Mouse (Mus musculus) heart, embryonic 11.5 days (tissue): ENCODE measurements around the gene Gm2001. TPM values are rescaled to one million over a fixed set of nuclear protein-coding genes. Genes with fewer than 3 reads are reported as not detected.
A peak's percentile ranks its signal among the peaks of the same experiment; 100 is the strongest.
"Not testable (repeated sequence)": the region's sequence is repeated elsewhere in the genome, so short reads cannot be mapped to it uniquely, and the experiment has no call there.

Experiments used
- ATAC-seq: fragments of 200-750 bp; cut with Nextera tagmentation; replicated peaks from 2 replicates; pipeline ENCODE4 v1.8.0; 2017; ENCODE audit warnings: moderate library complexity; ENCODE audit not compliant: insufficient number of reproducible peaks, low FRiP score, low TSS enrichment
- H3K27ac ChIP-seq: fragments of 300-500 bp; sonication (generic); 2 replicates; pipeline ENCODE4 v1.5.1; 2014; ENCODE audit warnings: mild to moderate bottlenecking, low read depth, low read length
- H3K27me3 ChIP-seq: fragments of 300-500 bp; sonication (generic); 2 replicates; pipeline ENCODE4 v1.6.1; 2014; ENCODE audit warnings: mild to moderate bottlenecking, low read length, mixed read lengths; ENCODE audit not compliant: control insufficient read depth, insufficient read depth
- H3K36me3 ChIP-seq: fragments of 300-500 bp; sonication (generic); 2 replicates; pipeline ENCODE4 v1.6.1; 2014; ENCODE audit warnings: mild to moderate bottlenecking, low read length, moderate library complexity, mixed read lengths; ENCODE audit not compliant: control insufficient read depth, insufficient read depth
- H3K4me1 ChIP-seq: fragments of 300-500 bp; sonication (generic); 2 replicates; pipeline ENCODE4 v1.6.1; 2014; ENCODE audit warnings: low read length; ENCODE audit not compliant: control insufficient read depth, insufficient read depth
- H3K4me2 ChIP-seq: fragments of 300-500 bp; sonication (generic); 2 replicates; pipeline ENCODE4 v1.6.1; 2014; ENCODE audit warnings: mild to moderate bottlenecking, moderate library complexity
- H3K4me3 ChIP-seq: fragments of 300-500 bp; sonication (generic); 2 replicates; pipeline ENCODE4 v1.5.1; 2014; ENCODE audit warnings: low read depth, low read length
- H3K9ac ChIP-seq: fragments of 300-500 bp; sonication (generic); 2 replicates; pipeline ENCODE4 v1.6.1; 2014; ENCODE audit warnings: mild to moderate bottlenecking, low read depth, low read length, moderate library complexity
- H3K9me3 ChIP-seq: fragments of 300-500 bp; sonication (generic); replicated peaks from 2 replicates; pipeline ENCODE4 v1.6.1; 2016; ENCODE audit warnings: low read length; ENCODE audit not compliant: control insufficient read depth
- WGBS: fragments of 180-500 bp; shearing (Covaris S2); extraction: QIAGEN DNeasy Blood & Tissue Kit; methylation state at CpG from one replicate; pipeline ENCODE4 v1.1.7; 2014; ENCODE audit not compliant: insufficient replicate concordance; 5-methylcytosine and 5-hydroxymethylcytosine counted together
- polyA plus RNA-seq: library from polyadenylated mRNA; unstranded; fragments of >200 nt; fragmentation: Nextera tagmentation; extraction: Ambion mirVana; gene quantifications from 2 replicates; pipeline ENCODE4 v1.2.1, GENCODE M21; 2014

Gene Gm2001
- not detected in 2 replicates for polyA plus RNA-seq

GRCm38 (mm10) chr12:87842239-87842638 lies at the start of gene Gm2001:
Gene Gm2001, minus strand, starts transcription at chr12:87842339.
- not testable (repeated sequence) for H3K4me2 ChIP-seq, H3K4me1 ChIP-seq, H3K36me3 ChIP-seq, ATAC-seq, H3K9ac ChIP-seq, H3K4me3 ChIP-seq, H3K27ac ChIP-seq, H3K27me3 ChIP-seq, H3K9me3 ChIP-seq
- 54% methylated on average over 1 of the region's 2 CpGs for WGBS

DNA sequence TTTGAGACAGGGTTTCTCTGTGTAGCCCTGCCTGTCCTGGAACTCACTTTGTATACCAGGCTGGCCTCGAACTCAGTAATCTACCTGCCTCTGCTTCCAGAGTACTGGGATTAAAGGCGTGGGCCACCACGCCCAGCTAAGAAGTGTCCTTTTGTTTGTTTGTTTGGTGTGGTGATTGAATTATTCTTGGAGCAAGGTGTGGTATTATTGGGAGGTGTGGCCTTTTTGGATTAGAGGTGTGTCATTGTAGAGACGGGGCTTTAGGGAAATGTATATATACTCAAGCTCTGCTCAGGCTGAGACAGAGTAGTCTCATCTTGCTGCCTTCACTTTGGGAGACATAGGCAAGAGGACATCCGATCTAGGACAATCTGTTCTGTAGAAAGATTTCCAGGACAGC lies 31.6 kb upstream of the Gm2001 start, which contains the start of gene Gm2016:
Gm2016 (plus strand) TSS at position 301 of the 400 bp plus-strand sequence.
- H3K4me3 ChIP-seq, H3K27me3 ChIP-seq, H3K27ac ChIP-seq, H3K9me3 ChIP-seq, H3K36me3 ChIP-seq, H3K9ac ChIP-seq, H3K4me2 ChIP-seq, H3K4me1 ChIP-seq, ATAC-seq: not testable (repeated sequence)
- 73% methylated on average over 5 of the region's 5 CpGs for WGBS

DNA sequence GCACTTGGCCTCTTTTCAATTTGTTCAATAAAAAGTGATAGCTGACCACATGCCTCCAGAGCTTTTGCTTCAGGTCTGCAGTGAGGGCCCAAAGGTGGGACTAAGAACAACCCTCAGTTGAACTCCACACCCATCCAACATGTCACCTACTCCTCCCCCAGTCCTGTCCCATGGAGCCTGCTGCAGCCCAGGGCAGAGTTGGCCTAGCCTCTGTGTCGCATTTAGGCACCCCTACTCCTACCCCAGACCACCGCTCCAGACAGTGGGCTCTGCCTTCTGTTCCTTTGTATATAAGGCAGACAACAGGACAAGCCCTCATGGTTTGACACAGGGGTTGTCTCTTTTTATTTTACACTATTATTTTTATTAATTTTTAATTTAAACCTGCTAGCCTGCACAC lies 21.9 kb upstream of the Gm2001 start:
- not testable (repeated sequence) for H3K9me3 ChIP-seq, H3K9ac ChIP-seq, H3K4me1 ChIP-seq, H3K4me2 ChIP-seq, H3K36me3 ChIP-seq, H3K27me3 ChIP-seq, ATAC-seq, H3K27ac ChIP-seq, H3K4me3 ChIP-seq
- 75% methylated on average over 2 of the region's 2 CpGs for WGBS

DNA sequence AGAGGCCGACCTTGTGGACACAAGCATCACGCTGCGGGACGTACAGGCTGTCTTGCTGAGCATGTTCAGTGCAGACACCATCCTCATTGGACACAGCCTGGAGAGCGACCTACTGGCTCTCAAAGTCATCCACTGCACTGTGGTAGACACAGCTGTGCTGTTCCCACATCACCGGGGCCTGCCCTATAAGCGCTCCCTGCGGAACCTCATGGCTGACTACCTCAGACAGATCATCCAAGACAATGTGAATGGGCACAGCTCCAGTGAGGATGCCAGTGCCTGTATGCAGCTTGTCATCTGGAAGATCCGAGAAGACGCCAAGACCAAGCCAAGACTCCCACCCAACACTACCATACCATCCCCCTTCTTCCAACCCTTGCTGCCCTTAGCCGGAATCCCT lies 21.5 kb upstream of the Gm2001 start:
- H3K4me2 ChIP-seq, H3K36me3 ChIP-seq, H3K27ac ChIP-seq, H3K4me1 ChIP-seq, H3K9me3 ChIP-seq, H3K4me3 ChIP-seq, H3K9ac ChIP-seq, H3K27me3 ChIP-seq, ATAC-seq: not testable (repeated sequence)
- WGBS, result 87% methylated on average over 9 of the region's 11 CpGs

- 77% methylated on average over 23 of the region's 23 CpGs for WGBS
- peak; percentile 8; the same call in 1 of the 2 replicates for ATAC-seq
- H3K36me3 ChIP-seq, H3K4me3 ChIP-seq, H3K4me1 ChIP-seq, H3K27me3 ChIP-seq, H3K4me2 ChIP-seq, H3K9me3 ChIP-seq, H3K9ac ChIP-seq, H3K27ac ChIP-seq: not testable (repeated sequence)
Measured at GRCm38 (mm10) chr12:87861740-87862692, 19.9 kb upstream of the Gm2001 start.

- not testable (repeated sequence) for H3K9me3 ChIP-seq, H3K4me2 ChIP-seq, H3K4me3 ChIP-seq, ATAC-seq, H3K36me3 ChIP-seq, H3K27me3 ChIP-seq, H3K27ac ChIP-seq, H3K9ac ChIP-seq, H3K4me1 ChIP-seq
- 86% methylated on average over 1 of the region's 1 CpGs for WGBS
Measured at GRCm38 (mm10) chr12:87856067-87856466, 13.9 kb upstream of the Gm2001 start.

DNA sequence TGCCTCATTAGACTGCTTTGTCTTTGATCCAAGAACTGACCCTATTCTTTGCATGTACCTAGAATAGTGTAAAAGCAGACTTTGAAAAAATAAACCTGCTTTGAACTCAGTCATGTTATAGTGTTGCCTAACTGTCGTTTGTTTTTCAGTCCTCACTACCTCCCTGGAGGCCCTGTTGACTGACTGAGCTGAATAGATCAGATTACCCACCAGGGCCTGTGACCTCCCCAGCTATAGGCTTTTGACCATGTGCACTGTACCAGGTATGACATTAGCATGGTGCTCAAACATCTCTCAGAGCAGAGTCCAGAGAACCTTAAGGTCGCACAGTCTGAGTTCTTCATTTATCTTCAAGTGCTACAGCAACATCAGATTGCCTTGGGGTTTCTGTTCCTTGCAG lies 8.5 kb upstream of the Gm2001 start:
- H3K4me2 ChIP-seq, H3K4me1 ChIP-seq, H3K27me3 ChIP-seq, H3K9me3 ChIP-seq, H3K27ac ChIP-seq, H3K9ac ChIP-seq, H3K4me3 ChIP-seq, ATAC-seq, H3K36me3 ChIP-seq: not testable (repeated sequence)
- no CpG with 5 or more reads among the region's 2 CpGs for WGBS

DNA sequence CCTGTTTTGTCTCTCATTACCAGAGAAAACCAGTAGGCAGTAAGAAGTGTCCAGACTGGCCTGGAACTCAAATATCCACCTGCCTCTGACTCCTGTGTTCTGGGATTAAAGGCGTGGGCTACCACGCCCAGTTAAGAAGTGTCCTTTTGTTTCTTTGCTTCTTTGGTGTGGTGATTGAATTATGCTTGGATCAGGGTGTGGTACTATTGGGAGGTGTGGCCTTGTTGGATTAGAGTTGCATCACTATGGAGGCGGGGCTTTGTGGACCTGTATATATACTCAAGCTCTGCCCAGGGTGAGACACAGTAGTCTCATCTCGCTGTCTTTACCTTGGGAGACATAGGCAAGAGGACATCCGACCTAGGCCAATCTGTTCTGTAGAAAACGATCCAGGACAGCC lies 25.9 kb downstream of the Gm2001 start, which contains the start of gene BB287469:
BB287469 (plus strand) TSS at position 301 of the 400 bp plus-strand sequence.
- H3K9ac ChIP-seq, H3K4me2 ChIP-seq, H3K36me3 ChIP-seq, H3K27me3 ChIP-seq, H3K4me1 ChIP-seq, H3K27ac ChIP-seq, H3K4me3 ChIP-seq, H3K9me3 ChIP-seq, ATAC-seq: not testable (repeated sequence)
- WGBS, result 82% methylated on average over 5 of the region's 6 CpGs

DNA sequence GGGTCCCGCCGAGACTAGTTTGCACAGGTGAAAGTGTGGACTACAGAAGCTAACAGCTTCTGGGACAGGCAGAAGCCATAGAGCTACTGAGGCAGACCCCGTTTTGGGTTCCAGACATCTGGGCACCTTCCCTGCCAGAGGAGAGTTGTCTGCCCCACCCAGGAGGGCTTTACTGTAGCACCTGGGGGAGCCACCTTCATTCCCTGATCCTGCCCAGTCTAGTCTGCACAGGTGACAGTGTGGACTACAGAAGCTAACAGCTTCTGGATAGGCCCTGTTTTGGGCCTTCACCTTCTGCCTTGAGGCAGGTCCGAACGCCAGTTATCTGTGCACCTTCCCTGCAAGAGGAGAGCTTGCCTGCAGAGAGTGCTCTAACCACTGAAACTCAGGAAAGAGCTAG lies 44.2 kb downstream of the Gm2001 start:
- not testable (repeated sequence) for H3K4me1 ChIP-seq, ATAC-seq, H3K4me2 ChIP-seq, H3K9ac ChIP-seq, H3K27me3 ChIP-seq, H3K27ac ChIP-seq, H3K4me3 ChIP-seq, H3K9me3 ChIP-seq, H3K36me3 ChIP-seq
- WGBS, result 86% methylated on average over 5 of the region's 5 CpGs
